Mouse (Mus musculus) induced T-regulatory cell, adult 2 months (primary cell): ENCODE results near the gene Lpar5.
A peak's percentile ranks its signal among the peaks of the same experiment; 100 is the strongest.

Experiments used
- DNase-seq: peaks from one replicate; pipeline ENCODE4 v3.0.0-alpha.2; 2012; ENCODE audit warnings: low read depth

Lpar5 gene

DNA sequence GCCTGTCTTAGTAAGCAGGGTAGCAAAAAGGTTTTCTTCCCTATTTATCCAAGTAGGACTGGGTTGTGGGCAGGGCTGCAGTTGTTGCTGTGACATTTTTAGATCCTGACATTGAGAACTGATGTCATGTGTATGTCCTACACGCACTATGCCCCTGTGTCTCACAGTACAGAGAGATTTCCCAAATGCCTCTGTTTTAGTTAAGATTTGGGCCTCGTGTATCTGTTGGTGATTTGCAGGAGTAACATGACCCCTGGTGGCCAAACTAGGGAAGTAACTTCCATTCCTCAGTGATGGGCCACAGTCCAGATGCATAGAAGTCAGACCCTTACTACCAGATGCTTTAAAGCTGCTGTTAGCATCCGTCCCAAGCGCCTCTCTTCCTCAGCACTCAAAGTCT lies 16.7 kb downstream of the Lpar5 start:
- peak; percentile 83 for DNase-seq

GRCm38 (mm10) chr6:125087937-125088336 lies 20.2 kb downstream of the Lpar5 start:
- no peak for DNase-seq

DNA sequence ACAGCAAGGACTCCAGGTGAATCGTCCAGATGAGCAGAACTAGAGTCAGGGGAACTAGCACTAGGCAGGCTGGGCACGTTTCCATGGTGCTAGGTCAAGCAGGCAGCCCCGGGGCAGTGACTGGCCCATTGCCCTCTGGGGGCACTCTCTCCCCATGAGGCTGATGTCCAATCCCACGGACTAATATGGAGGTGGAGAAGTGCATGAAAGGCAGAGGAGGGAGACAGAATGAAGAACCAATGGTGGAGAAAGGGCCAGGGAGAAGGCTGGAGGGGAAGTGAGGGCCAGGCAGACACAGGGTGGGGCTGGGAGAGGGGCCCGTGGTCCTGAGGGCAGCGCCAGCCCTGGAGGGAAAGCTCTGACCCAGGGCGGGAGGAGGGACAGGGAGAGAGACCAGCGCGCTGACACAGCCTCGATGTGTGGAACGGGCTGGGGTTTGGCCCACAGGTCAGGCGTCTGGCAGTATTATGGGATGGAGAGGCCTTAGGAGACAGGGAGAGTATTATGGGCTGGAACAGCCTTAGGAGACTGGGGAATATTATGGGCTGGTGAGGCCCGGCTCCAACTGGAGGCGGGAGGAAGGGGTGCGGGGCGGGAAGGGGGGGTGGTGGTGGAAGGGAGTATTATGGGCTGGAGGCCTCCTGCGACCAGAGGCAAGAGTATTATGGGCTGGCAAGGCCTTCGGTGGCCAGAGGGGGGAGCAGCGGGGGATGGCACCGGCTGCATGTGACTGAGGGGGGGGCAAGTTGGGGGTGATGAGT lies 21.0 kb downstream of the Lpar5 start:
- no peak for DNase-seq

DNA sequence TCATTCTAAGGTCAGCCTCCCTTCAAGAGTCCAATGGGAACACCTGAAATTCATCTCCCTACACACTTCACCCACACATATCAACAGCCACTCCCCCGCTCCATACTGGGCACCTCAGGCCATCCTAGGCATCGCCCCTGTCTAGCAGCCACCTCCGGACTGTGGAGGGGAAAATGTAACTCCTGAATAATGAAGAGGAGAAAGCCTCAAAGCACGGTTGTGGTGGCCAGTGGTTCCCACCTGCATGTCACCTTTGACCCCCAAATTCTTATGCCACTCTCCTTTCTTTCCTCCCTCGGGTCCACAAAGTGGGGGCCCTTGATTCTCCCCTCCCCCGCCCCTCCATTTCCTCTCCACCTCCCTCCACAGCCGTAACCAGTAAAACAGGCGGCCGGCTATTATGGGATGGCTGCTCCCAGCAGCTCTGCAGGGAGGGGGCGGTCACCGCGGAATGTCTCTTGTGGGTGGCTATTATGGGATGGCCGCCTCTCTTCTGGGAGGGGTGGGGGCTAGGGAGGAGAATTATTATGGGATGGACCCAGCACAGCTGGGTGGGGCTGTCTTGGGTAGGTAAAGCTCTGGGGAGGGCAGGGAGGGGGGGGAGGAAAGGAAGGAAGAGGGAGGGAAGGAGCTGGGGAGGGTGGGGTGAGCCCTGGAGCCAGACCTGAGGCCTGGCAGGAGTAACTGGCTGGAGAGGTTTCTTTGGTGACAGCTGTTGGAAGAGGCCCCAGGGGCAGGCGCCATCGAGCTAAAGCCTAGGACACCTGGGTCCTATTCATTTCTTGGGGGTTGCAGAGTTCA lies 22.0 kb downstream of the Lpar5 start:
- DNase-seq: peak; percentile 61

DNA sequence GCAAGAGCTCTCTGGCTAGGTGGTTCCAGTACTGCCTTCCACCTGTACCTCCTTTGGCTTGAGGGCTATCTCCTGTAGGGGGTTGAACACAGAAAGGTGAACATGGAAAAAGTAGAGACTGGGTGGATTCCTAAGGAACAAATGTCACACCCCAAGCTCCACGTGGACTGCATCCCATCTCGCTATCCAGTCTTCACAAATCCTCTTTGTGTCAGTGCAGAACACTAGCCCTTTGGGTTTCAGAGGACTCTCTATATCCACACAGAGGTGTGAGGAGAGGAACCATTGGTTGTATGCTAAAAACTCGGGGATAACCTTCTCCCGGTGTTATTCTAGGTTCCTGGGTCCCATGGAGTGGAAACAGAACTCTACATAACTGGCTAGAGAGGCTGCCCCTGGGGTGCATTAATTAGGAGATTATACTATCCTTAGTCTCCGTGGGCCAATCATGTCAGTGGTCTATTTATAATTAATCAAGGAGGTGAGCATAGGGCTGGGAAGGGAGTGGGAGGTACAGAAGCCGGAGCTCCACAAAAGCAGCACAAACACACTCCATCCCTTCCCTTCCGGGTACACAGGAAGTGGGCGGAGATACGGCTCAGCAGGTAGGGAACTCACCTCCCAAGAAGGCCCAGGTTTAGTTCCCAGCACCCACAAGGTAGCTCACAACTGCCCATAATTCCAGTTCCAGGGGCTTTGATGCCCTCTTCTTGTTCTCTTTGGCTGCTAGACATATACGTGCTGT lies 22.8 kb downstream of the Lpar5 start:
- no peak for DNase-seq

DNA sequence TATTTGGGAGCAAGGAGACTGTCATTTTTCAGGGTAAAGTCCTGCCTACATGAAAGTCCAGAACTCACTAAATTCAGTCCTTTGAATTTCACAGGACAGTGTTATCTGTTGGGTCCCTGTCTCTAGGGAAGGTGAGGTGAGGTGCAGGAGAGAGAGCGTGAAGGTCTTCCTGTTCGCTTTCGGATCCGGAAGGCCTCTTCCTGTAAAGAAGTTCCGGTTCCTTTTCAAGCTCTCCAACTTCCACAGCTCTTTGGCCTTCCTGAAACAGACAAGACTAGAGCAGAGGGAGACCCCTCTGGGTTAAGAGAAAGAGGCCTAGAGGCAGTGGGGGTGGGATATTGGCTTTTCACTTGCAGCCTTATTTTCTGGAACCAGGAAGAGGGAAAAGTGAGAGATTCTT lies 24.7 kb downstream of the Lpar5 start:
- DNase-seq: peak; percentile 53

DNA sequence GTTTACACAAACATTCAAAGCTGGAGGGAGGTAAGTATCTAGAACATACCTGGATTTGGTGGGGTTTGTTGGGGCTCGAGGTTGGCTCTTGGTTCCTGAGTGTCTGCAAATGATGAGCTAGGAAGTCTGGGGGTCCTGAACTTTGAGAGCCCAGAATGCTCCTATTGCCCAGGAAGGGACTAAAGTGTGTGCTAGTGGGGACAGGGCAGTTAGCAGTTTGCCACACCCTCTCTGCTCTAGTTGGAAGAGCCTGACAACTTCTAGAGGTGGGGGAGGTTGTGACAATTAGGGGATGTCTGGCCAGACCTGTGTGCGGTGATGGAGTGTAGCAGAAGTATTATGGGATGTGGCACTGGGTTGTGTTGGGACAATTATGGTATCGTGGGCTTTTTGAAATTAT lies 27.1 kb downstream of the Lpar5 start:
- peak; percentile 59 for DNase-seq

DNA sequence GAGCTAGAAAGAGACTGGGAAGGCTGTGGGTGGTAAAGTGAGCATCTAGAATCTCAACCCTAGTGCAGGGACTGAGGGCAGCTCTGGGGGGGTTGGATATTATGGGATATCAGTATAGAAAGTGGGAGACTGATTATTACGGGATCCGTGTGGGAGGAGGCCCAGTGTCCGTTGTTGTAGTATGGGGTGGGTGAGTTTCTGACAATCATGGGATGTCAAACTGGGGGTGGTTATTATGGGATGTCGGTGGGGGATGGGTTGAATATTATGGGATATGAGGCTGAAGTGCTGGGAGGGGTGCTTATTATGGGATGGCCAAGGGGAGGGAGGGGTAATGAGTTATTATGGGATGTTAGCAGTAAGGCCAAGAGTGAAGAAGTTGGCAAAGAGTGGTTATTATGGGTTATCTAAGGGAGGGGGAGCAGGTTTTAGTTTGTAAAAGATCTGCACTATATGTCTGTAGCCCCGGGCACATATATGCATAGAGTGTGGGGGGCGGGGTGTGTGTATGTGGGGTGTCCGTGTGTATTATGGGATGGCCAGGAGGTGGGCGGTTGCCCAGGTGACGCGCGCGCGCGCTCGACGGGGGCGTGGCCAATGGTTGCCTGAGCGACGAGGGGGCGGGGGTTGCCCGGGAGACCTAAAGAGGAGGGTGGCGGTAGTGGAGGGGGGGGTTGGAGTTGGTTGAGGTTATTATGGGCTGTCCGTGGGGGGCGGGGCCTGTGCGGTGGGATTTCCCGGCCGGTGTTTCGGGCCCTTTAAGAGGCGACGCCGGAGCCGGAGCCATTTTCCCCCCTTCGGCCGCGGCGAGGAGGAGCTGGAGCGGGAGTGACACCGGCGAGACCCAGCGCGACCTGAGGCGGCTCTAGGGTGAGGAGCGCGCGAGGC lies 27.9 kb downstream of the Lpar5 start, which contains the start of gene Chd4:
Gene Chd4 (plus strand): TSS at position 591 of the 888 bp plus-strand sequence.
- DNase-seq: peak; percentile 96

DNA sequence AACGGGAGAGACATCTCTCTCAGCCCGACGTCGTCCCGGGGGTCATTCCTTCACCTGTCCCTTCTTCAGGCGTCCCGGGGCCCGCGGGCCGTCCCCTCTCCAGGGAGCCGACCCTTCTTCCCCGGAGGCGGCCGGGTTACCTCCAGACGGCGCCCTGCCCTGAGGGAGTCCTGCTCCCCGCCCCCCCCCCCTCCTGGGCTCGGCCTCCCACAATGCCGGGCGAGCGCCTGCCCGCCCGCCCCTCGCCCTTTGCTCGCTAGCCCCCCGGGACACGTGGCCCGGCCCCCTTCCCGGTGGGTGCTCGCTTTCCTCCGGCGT lies 28.5 kb downstream of the Lpar5 start:
- no peak for DNase-seq

DNA sequence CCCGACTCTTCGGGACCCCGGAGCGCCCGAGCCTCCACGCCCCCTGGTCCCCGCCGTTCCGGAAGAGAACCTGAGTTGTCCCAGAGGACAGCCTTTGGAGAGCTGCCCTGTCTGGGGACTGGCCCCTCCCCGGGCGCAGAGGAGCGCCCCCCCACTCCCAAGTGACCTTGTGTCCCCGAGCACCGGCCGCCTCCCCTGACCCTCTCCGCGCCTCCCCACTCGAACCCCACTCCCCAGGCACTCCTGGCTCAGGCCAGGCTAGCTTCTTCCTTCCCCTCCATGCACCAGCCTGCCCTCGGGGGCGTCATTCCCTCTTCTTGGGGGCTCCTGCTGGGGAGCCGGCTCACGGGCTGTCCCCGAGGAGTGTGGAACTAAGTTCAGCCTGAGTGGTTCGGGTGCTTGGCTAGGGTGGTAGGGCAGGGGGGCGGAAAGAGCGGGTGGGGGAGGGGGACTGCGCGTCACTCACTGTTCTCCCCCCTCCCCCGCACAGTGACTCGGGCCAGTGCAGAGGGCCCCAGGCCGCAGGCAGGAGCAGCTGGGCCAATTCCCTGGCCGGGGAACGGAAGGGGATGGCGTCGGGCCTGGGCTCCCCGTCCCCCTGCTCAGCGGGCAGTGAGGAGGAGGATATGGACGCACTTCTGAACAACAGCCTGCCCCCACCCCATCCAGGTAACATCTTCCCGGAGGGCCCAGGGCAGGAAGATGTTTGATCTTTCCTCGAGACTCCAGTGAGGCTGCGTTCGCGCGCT lies 29.1 kb downstream of the Lpar5 start:
- DNase-seq: peak; percentile 78

GRCm38 (mm10) chr6:125097346-125097689 lies 29.6 kb downstream of the Lpar5 start:
- no peak for DNase-seq

- peak; percentile 28 for DNase-seq
These were observed 30.2 kb downstream of the Lpar5 start for GRCm38 (mm10) chr6:125097951-125098350.

DNA sequence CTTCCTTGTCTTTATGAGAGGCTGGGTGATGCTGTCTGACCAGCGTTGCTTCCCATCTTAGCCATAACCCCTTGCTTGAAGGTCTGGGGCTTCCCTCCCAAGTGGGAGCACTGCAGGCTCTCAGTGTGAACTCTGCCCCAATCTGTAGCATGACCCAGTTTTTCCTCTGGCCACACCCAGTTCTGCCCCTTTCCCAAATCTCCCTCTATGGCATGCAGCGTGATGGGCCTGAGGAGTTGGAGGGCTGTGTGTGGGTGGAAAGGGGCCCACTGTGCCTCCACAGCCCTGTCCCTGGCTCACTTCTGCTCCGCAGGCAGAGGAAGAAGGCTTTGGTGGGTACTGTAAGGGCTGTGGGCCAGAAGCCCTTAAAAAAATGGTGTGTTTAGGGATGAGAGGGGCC lies 30.8 kb downstream of the Lpar5 start:
- peak; percentile 43 for DNase-seq

DNA sequence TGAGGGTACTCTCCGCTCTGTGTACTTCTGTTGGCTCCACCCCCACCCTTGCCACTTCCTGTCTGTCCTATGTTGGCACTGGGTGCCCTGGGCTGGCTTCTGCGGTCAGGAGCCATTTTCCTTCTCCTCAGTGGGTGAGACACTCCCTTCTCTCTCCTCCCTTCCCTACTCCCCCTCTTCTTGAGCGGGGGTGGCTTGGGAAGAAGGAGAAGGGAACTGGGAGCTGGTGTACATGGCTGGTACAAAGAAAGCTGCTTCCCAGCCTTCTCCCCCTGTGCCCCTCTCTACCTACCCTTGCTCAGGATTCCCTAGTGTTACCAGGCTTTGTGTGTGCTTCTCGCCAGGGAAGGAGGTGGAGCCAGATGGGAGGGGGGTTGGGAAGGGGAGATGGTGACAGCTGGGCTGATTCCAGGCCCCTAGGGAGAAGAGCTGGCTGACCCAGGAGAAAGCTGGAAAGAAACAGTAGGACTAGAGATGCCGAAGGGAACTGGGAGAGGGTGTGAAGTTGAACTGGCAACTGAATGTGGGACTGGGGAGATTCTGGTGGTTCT lies 31.8 kb downstream of the Lpar5 start:
- DNase-seq: peak; percentile 85

DNA sequence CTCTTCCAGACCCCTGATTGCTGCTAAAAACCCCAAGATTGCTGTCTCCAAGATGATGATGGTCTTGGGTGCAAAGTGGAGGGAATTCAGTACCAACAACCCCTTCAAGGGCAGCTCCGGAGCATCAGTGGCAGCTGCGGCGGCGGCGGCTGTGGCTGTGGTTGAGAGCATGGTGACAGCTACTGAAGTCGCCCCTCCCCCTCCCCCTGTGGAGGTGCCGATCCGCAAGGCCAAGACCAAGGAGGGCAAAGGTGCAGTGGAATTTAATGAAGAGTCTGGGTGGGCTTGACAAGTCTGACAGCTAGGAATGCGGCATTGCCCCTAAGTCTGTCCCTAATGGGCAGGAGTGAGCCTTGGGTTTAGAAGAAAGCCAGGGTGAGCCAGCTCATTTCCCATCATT lies 33.7 kb downstream of the Lpar5 start:
- DNase-seq: no peak

- DNase-seq: no peak
These were observed 36.5 kb downstream of the Lpar5 start for GRCm38 (mm10) chr6:125104223-125104622.

- DNase-seq: peak; percentile 48
These were observed 40.0 kb downstream of the Lpar5 start for GRCm38 (mm10) chr6:125107705-125108104.

DNA sequence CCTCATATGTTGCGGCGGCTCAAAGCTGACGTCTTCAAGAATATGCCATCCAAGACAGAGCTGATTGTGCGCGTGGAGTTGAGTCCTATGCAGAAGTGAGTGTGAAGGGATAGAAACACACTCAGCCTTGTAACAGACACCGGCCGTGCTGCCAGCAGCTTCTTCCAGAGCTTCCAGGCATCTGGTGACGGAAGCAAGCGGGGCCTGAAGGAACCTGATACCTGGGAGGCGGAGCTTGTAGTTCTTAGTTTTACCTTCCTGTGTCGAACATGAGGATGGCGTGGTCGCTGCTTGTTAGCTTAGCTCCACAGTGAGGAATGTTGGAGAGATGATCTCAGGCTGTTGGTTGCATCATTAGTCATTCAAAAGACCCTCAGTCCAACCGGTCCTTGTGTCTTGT lies 41.7 kb downstream of the Lpar5 start:
- DNase-seq: no peak

DNA sequence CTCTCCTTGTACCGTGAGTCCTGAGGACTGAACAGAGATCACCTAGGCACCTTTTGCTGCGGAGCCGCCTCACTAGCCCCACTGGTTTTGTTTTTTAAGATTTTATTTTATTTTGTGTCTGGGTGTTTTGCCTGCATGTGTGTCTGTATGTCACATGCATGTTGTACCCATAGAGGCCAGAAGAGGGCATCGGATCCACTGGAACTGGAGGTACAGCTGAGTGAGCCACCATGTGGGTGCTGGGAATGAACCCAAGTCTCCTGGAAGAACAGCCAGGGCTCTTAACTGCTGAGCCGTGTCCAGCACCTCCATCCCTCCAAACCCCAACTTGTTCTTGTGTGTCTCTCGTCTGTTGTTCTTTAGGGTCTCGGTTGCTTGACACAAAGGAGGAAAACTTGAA lies 43.2 kb downstream of the Lpar5 start:
- peak; percentile 59 for DNase-seq

- no peak for DNase-seq
These were observed 44.8 kb downstream of the Lpar5 start for GRCm38 (mm10) chr6:125112553-125112952.

- no peak for DNase-seq
These were observed 51.7 kb downstream of the Lpar5 start for GRCm38 (mm10) chr6:125119387-125119786.
